Mouse (Mus musculus) ES-Bruce4 (cell line): ENCODE measurements around the gene Hist1h3b. TPM values are rescaled to one million over a fixed set of nuclear protein-coding genes. Genes with fewer than 3 reads are reported as not detected.
"Not testable (repeated sequence)": the region's sequence is repeated elsewhere in the genome, so short reads cannot be mapped to it uniquely, and the experiment has no call there.

Source experiments
- H3K27ac ChIP-seq: 2 replicates; pipeline ENCODE4 v1.5.1; 2012; ENCODE audit warnings: low read length, inconsistent platforms; ENCODE audit not compliant: insufficient read depth
- H3K27me3 ChIP-seq: 2 replicates; pipeline ENCODE4 v1.6.1; 2012; ENCODE audit warnings: mild to moderate bottlenecking, low read length, inconsistent platforms; ENCODE audit not compliant: control insufficient read depth, poor library complexity, insufficient read depth, severe bottlenecking
- H3K36me3 ChIP-seq: 2 replicates; pipeline ENCODE4 v1.6.1; 2012; ENCODE audit warnings: inconsistent platforms, mild to moderate bottlenecking, low read length, moderate library complexity; ENCODE audit not compliant: control insufficient read depth, poor library complexity, insufficient read depth, severe bottlenecking
- H3K4me1 ChIP-seq: one replicate; pipeline ENCODE4 v1.8.1; 2011; ENCODE audit warnings: low read length; ENCODE audit not compliant: control insufficient read depth, insufficient read depth
- H3K4me3 ChIP-seq: 2 replicates; pipeline ENCODE4 v1.5.1; 2011; ENCODE audit warnings: low read depth, mild to moderate bottlenecking, low read length
- H3K9ac ChIP-seq: 2 replicates; pipeline ENCODE4 v1.6.1; 2012; ENCODE audit warnings: low read depth, mild to moderate bottlenecking, inconsistent platforms; ENCODE audit not compliant: poor library complexity, severe bottlenecking
- H3K9me3 ChIP-seq: replicated peaks from 2 replicates; pipeline ENCODE4 v1.6.1; 2012; ENCODE audit warnings: mild to moderate bottlenecking, low read length, inconsistent platforms; ENCODE audit not compliant: control insufficient read depth, poor library complexity, insufficient read depth, severe bottlenecking
- CTCF ChIP-seq: IDR thresholded peaks from one replicate; pipeline ENCODE4 v1.8.1; 2011; ENCODE audit warnings: low read depth, low read length
- EP300 ChIP-seq: IDR thresholded peaks from 2 replicates; pipeline ENCODE4 v1.6.1; 2011; ENCODE audit warnings: low read depth, low read length; ENCODE audit not compliant: insufficient read depth
- POLR2A ChIP-seq: IDR thresholded peaks from one replicate; pipeline ENCODE4 v1.8.1; 2011; ENCODE audit warnings: low read length; ENCODE audit not compliant: insufficient read depth
- polyA plus RNA-seq: library from polyadenylated mRNA; stranded (reverse); fragments of >200 nt; gene quantifications from 2 replicates; pipeline ENCODE4 v1.2.4, GENCODE M21; 2011; ENCODE audit warnings: low read depth; ENCODE audit not compliant: missing spikeins, insufficient read depth, insufficient read length

The Hist1h3b gene
- polyA plus RNA-seq, 1 experiment, result 9.4 TPM

DNA sequence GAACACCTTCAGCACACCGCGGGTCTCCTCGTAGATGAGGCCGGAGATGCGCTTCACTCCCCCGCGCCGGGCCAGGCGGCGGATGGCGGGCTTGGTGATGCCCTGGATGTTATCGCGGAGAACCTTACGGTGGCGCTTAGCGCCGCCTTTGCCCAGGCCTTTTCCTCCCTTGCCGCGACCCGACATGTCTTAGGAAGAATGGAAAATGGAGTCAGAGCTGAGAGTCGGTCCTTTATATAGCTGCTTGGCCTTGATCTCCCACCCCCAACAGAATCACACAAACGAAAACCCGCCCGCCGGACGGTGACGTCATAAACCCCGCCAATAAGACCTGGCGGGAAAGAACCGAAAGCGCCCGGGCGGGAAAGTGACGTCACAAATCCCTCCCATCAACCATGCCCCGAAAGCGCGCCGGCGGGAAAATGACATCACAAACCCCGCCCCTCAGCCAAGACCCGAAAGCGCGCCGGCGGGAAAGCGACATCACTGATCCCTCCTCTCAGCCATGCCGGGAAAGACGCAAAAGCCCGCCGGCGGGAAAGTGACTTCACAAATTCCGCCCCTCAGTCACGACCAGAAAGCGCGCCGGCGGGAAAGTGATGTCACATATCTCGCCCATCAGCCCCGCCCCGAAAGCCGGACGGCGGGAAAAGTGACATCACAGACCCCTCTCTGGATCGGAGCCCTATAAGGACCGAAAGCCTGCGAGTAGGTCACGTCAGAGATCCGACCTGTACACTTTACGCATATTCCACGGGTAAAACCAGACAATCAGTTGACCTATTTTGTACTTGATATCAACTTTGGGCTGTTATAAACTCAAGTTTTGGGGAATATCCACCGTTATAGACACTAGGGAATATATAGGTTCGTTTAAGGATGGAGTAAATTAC is 9.2 kb downstream of the Hist1h3b start, which contains the start of gene Hist1h4a:
Gene Hist1h4a (minus strand): TSS at position 259 of the 893 bp plus-strand sequence.
- no peaks in the 10 kb centered on the region for H3K27me3 ChIP-seq
- H3K36me3 ChIP-seq, result no peaks in the 10 kb centered on the region
- peak within 1 kb of the TSS; percentile 99 for H3K27ac ChIP-seq
- peak within 1 kb of the TSS; percentile 99 for H3K9ac ChIP-seq
- no peaks in the 10 kb centered on the region for H3K9me3 ChIP-seq
- peak within 1 kb of the TSS; percentile 98 for H3K4me3 ChIP-seq
- H3K4me1 ChIP-seq, result no peaks in the 10 kb centered on the region
- TF ChIP-seq CTCF (no peak), POLR2A (peak; percentile 99), EP300 (peak; percentile 23; the same call in 1 of the 2 replicates)

GRCm38 (mm10) chr13:23761871-23762821 is 10.1 kb downstream of the Hist1h3b start, which contains the start of gene Hist1h3a:
Hist1h3a (minus strand) TSS chr13:23762386.
- Histone ChIP-seq H3K9ac (peak within 1 kb of the TSS; percentile 93), H3K27ac (peak within 1 kb of the TSS; percentile 99), H3K4me3 (peak within 1 kb of the TSS; percentile 98)
- H3K27me3 ChIP-seq, H3K9me3 ChIP-seq, H3K36me3 ChIP-seq, H3K4me1 ChIP-seq: not testable (repeated sequence)
- peak; percentile 96 for TF ChIP-seq POLR2A

DNA sequence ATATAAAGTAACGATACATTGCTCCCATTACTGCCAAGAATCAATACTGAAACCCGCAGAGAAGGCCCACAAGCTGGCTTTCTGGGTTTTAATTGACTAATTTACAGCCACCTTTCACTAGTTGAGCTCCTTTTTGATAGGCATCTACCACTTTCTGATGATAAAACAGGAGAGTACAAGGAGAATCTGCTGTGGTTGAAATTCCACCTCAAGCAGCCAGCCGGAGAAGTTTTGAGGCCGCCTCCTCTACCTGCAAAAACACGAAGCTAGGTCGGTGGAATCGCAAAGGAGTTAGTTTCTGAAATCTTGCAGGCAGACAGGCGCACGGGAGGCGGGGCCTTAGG is 11.1 kb downstream of the Hist1h3b start:
- H3K9ac ChIP-seq, result peak overlapping the region; percentile 87
- TF ChIP-seq POLR2A (no peak), EP300 (no peak), CTCF (no peak)
- no peaks in the 10 kb centered on the region for H3K4me1 ChIP-seq

DNA sequence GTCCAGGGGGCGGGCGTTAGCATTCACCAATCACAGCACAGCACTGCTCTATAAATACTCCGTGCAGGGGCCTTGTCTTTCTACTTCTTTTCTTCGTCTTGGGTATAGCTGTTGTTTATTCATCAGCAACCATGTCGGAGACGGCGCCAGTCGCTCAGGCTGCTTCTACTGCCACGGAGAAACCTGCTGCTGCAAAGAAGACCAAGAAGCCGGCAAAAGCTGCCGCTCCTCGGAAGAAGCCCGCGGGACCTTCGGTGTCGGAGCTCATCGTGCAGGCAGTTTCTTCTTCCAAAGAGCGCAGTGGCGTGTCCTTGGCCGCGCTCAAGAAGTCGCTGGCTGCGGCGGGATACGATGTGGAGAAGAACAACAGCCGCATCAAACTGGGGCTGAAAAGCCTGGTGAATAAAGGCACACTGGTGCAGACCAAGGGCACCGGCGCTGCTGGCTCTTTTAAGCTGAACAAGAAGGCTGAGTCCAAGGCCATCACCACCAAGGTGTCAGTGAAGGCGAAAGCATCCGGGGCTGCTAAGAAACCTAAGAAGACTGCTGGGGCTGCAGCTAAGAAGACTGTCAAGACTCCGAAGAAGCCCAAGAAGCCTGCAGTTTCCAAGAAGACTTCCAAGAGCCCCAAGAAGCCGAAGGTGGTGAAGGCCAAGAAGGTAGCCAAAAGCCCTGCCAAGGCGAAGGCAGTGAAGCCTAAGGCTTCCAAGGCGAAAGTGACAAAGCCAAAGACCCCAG is 11.7 kb downstream of the Hist1h3b start, which contains the start of gene Hist1h1a:
Gene Hist1h1a (plus strand): TSS at position 81 of the 738 bp plus-strand sequence.
- Histone ChIP-seq H3K27ac (peak within 1 kb of the TSS; percentile 90), H3K4me3 (peak within 1 kb of the TSS; percentile 84), H3K9ac (peak within 1 kb of the TSS; percentile 97), H3K36me3 (no peaks in the 10 kb centered on the region), H3K4me1 (no peaks in the 10 kb centered on the region), H3K9me3 (no peaks in the 10 kb centered on the region), H3K27me3 (no peaks in the 10 kb centered on the region)
- no peak for TF ChIP-seq CTCF
- no peak for TF ChIP-seq EP300
- TF ChIP-seq POLR2A, result peak; percentile 99

More for the DNA sequence above, 11.1 kb downstream of the Hist1h3b start:
- H3K4me3 ChIP-seq, result peak overlapping the region; percentile 59
- no peaks in the 10 kb centered on the region for H3K36me3 ChIP-seq
- H3K27me3 ChIP-seq, result no peaks in the 10 kb centered on the region
- H3K27ac ChIP-seq, result peak overlapping the region; percentile 90
- no peaks in the 10 kb centered on the region for H3K9me3 ChIP-seq

- Histone ChIP-seq H3K4me3 (peak overlapping the region; percentile 84), H3K27ac (peak overlapping the region; percentile 84)
Observed at GRCm38 (mm10) chr13:23764324-23765171, 12.5 kb downstream of the Hist1h3b start.

More at GRCm38 (mm10) chr13:23764324-23765171, 12.5 kb downstream of the Hist1h3b start:
- H3K9me3 ChIP-seq, result no peaks in the 10 kb centered on the region
- no peaks in the 10 kb centered on the region for H3K27me3 ChIP-seq
- H3K4me1 ChIP-seq, result no peaks in the 10 kb centered on the region
- peak; percentile 42 for TF ChIP-seq POLR2A
- TF ChIP-seq EP300, result no peak
- no peak for TF ChIP-seq CTCF
- H3K9ac ChIP-seq, result peak overlapping the region; percentile 97
- H3K36me3 ChIP-seq, result no peaks in the 10 kb centered on the region
